Mouse (Mus musculus): ENCODE data around the gene Arrb1.

Arrb1 gene

GRCm38 (mm10) chr7:99535741-99536501 lies 655 bp downstream of the Arrb1 start:
- in situ Hi-C loops (cut with MboI, MseI), result no loop called here

DNA sequence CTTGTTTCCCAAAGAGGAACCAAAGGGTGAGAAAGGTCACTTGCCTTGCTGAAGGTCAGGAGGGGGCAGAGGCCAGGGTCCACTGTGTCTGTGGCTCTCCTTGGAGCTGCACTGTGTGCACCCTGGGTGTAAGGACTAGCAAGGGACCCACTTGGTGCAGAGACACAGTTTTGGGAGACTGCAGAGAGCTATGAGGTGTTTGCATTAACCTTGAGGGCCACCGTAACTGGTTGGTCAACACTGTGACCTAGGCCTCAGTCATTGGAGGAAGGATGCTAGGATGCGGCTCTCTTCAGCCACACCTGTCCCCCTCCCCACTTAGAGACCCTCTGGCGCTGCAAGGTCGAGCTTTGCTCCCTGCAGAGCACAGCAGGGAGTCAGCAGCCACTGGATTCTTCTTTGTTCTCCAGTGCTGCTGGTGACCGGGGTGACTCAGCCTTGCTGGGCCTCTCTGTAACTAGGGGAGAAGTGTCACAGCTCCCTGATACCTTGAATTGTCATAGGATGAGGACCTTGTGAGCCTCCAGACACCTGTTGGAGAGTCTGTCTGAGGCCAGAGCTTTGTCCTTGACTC lies 2.0 kb downstream of the Arrb1 start:
- in situ Hi-C loops (cut with MboI, MseI), result no loop called here

- in situ Hi-C loops (cut with MboI, MseI), result no loop called here
These were observed 3.2 kb downstream of the Arrb1 start for GRCm38 (mm10) chr7:99538421-99538820.

DNA sequence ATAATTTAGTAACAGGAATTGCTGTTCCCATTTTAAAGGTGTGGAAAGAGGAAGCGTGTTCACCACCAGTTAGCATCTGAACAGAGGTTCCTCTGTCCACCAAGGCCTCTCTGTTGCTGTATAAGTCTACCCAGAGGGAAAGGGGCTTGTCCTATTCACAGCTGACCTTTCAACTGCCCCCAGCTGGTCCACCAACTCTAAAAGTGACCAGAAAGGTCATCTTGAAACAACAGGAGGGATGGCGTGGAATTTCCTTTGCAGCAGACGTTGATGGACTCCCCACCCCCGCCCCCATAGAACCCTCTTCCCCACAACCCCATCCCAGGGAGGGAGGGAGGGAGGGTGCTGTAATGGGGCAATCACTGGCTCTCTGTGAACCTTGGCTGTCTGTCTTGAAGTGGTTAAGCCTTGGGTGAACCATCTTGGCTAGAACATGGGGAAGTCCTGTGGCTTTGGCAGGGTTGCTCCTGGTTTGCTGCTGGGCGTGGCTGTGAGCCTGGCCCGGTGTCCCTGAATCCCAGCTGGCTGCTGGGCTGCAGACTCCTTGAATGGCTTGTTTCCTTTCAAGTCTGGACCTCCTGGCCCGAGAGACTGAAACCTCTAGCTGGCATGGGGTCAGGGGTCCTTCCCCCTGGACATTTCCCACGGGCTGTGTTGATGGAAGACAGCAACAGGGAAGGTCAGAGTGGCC lies 4.1 kb downstream of the Arrb1 start:
- in situ Hi-C loops (cut with MboI, MseI), result no loop called here

DNA sequence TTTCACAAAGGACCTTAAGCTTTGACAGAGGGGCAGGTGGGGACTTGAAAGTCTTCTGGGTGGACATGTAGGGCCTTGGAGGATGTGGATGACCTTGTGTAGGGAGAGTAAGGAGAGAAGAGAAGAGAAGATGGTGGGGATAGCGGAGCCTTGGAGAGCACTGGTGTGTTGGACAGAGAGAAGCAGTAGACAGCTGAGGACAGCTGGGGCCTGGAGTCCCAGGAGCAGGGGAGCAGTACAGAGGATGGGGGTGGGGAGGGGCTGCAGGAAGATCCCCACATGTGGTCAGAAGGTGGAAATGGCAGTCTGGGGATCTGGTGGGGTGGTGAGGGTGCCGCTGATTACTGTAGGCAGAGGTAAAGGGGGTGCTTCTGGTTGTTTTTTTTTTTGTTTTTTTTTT lies 4.8 kb downstream of the Arrb1 start:
- in situ Hi-C loops (cut with MboI, MseI), result no loop called here

DNA sequence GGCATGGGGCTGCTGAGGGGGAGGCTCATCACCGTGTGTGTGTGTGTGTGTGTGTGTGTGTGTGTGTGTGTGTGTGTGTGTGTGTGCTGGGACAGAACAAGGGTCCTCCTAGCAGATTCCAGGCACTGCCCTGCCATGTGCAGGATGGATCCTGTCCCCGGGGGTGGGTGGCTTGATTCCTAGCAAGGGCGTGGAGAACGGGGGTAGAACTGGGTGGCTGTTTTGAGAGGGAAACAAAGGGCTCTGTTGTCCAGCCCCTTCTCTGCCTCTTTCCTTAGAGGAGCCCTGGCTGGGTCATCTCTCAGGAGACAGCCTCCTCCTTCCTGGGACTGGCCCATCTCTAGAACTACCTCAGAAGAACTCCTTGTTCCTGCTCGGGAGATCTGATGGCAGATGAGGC lies 5.9 kb downstream of the Arrb1 start:
- in situ Hi-C loops (cut with MboI, MseI), result no loop called here

DNA sequence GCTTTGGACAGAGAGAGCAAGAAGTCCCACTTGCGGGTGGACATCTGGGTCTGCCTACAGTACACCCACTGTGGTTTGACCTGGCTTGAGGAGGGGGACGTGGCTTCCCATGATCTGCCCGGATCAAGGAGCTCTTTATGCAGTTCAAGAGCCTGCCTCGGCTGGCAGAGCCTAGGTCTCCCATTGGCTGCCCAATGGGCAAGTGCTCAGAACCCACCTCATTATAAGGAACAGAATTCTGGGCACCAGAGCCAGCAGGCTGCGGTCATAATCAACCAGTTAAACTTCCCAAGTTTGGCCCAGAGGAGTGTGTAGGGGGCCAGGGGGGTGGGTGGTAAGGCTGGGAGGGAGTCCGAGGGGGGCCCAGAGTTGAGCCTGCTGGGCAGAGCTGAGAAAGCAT lies 9.0 kb downstream of the Arrb1 start:
- in situ Hi-C loops (cut with MboI, MseI), result no loop called here

DNA sequence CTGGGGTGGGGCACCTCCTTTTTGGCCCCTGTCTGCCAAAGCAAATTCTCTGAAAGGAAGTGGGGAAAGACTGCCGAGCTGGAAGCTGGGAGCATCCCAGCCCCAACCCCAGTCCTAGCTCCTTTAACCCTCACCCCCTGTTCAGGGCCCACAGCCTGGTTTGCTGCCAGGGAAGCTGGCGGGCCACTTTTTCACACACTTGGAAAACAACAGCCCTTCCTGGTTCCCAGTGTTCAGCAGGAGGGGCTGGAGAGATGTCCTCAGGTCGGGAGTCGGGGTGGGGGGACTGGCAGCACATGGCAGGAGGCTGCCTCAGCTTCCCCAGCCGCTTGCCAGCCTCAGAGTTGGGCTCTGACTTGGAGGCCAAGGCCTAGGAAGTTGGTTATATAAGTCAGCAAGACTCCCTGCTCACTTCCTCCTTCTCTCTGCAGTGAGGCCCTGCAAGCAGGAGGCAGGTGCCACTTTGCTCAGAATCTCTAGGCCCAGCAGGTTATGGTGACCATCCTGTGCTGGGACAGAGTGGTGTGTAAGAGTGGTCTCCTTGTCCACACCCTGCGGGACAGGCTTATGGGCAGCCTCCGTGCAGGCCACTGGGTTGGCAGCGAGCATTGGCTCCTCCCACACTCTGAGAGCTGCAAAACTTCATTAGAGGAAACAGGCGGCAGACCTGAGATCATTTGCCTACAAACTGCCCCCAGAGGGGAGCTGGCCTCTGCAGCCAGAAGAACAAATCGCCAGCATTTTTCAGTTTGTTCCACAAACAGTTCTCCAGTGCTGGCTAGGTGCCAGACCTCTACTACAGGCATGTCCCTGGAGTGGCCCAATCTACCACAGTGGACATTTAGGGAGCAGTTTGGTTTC lies 10.8 kb downstream of the Arrb1 start:
- in situ Hi-C loops (cut with MboI, MseI), result no loop called here

DNA sequence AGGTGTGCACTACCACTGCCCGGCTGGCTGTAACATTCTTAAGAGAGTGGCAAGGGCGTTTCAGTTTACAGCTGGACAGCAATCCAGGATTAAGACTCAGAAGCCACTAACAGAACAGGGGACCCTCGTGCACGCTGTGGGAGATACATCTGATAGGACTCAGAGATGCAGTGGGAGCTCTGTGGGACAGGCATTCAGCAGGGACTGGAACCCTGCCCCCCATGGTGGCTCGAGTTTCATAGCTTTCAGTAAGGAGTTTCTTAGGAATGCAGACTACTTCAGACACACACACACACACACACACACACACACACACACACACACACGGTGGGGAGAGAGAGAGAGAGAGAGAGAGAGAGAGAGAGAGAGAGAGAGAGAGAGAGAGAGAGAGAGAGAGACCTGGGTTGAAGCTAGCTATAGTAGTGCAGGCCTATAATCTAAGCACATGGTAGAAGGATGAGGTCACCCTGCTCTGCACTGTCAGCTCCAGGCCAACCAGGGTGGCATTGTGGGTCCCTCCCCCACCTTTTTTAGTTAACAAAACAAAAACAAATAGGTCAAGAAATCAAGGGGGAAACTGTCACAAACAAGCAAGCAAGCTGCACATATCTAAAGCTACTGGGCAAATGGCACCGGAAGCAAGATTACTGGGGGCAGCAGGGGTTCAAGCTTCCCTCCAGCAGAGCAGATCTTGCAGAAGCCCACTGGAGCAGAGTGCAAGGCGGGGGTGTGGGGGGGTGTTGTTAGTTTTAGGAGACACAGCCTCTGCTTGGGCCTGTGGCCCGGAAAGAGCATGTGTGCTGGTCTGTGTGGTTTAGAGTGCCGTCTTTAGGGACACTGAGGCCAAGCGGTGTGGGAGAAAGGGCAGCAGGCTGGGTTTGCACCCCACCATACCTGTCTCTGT lies 12.6 kb downstream of the Arrb1 start:
- in situ Hi-C loops (cut with MboI, MseI), result no loop called here

DNA sequence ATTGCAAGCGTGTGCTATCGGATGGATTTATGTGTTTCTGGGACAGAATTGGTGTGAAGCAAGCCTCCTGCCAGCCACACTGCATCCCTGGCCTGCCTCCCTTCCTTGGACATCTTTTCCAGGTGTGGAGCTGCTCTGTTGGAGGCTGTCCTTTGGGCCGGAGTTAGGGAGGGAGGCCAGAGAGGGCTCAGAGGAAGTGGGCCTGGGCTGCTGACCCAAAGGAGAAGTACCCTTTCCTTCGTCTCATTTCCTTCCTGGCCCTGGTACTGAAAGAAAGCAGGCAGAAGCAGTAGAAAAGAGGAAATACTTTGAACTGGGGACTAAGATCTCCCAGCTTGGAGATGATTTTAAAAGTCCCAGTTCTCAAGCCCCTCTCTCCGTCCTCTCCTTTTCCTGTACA lies 14.4 kb downstream of the Arrb1 start:
- in situ Hi-C loops (cut with MboI, MseI), result loop anchor here in 1 of 2 experiments (5.0 kb wide), 1 partner anchor 47 kb away; no protein-coding TSS in a partner anchor

- in situ Hi-C loops (cut with MboI, MseI), result loop anchor here in 1 of 2 experiments (5.0 kb wide), 1 partner anchor 49 kb away; no protein-coding TSS in a partner anchor
These were observed 16.4 kb downstream of the Arrb1 start for GRCm38 (mm10) chr7:99551623-99552022.

GRCm38 (mm10) chr7:99553222-99553884 lies 18.1 kb downstream of the Arrb1 start:
- in situ Hi-C loops (cut with MboI, MseI), result loop anchor here in 1 of 2 experiments (5.0 kb wide), 1 partner anchor 51 kb away; no protein-coding TSS in a partner anchor

GRCm38 (mm10) chr7:99553885-99554269 lies 18.6 kb downstream of the Arrb1 start:
- in situ Hi-C loops (cut with MboI, MseI), result loop anchor here in 1 of 2 experiments (5.0 kb wide), 1 partner anchor 52 kb away; no protein-coding TSS in a partner anchor

- in situ Hi-C loops (cut with MboI, MseI), result no loop called here
These were observed 20.6 kb downstream of the Arrb1 start for GRCm38 (mm10) chr7:99555862-99556261.

GRCm38 (mm10) chr7:99559091-99559490 lies 23.8 kb downstream of the Arrb1 start:
- in situ Hi-C loops (cut with MboI, MseI), result no loop called here

GRCm38 (mm10) chr7:99562478-99562877 lies 27.2 kb downstream of the Arrb1 start:
- in situ Hi-C loops (cut with MboI, MseI), result no loop called here

GRCm38 (mm10) chr7:99563224-99563623 lies 28.0 kb downstream of the Arrb1 start:
- in situ Hi-C loops (cut with MboI, MseI), result no loop called here

- in situ Hi-C loops (cut with MboI, MseI), result no loop called here
These were observed 30.1 kb downstream of the Arrb1 start for GRCm38 (mm10) chr7:99565325-99565881.

DNA sequence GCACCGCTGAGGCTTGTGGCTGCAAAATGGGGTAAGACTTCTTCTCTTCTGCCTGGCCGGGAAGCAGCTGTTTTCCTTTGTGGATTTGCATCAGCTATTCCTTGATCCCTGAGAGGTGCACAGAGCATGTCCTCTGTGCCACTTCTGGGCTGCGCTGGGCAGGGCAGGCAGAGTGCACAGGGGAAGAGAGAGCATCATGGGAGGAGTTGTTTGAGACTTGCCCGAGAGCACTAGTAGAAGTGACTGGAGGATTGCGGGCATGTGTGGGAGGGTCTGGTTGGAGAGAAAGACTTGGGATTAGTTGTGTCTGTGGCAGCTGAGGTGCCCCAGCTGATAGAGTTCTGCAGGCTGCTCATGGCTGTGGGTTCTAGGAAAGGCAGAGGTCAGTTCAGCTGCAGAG lies 35.4 kb downstream of the Arrb1 start:
- in situ Hi-C loops (cut with MboI, MseI), result no loop called here

GRCm38 (mm10) chr7:99572931-99573330 lies 37.7 kb downstream of the Arrb1 start:
- in situ Hi-C loops (cut with MboI, MseI), result no loop called here
